Mouse (Mus musculus) forebrain, embryonic 16.5 days (tissue): ENCODE measurements at regions not wholly inside any gene's neighbourhood (a gene's known extent, or its start where the extent isn't known, plus 50 kb on each side); places are given as distances from the start of the nearest gene placed in this dataset.

Source experiments
- ATAC-seq: fragments of 200-750 bp; cut with Nextera tagmentation; 2 replicates; pipeline ENCODE4 v1.8.0; 2017; ENCODE audit warnings: mild to moderate bottlenecking, moderate library complexity
- H3K27ac ChIP-seq: fragments of 300-500 bp; sonication (generic); 2 replicates; pipeline ENCODE4 v1.5.1; 2014; ENCODE audit warnings: low read length, control low read depth
- H3K27me3 ChIP-seq: fragments of 300-500 bp; sonication (generic); replicated peaks from 2 replicates; pipeline ENCODE4 v1.6.1; 2014; ENCODE audit warnings: low read length; ENCODE audit not compliant: control insufficient read depth, insufficient read depth
- H3K36me3 ChIP-seq: fragments of 300-500 bp; sonication (generic); 2 replicates; pipeline ENCODE4 v1.6.1; 2014; ENCODE audit not compliant: control insufficient read depth, insufficient read depth
- H3K4me1 ChIP-seq: fragments of 300-500 bp; sonication (generic); replicated peaks from 2 replicates; pipeline ENCODE4 v1.6.1; 2014; ENCODE audit warnings: low read length; ENCODE audit not compliant: control insufficient read depth, insufficient read depth
- H3K4me2 ChIP-seq: fragments of 300-500 bp; sonication (generic); 2 replicates; pipeline ENCODE4 v1.6.1; 2014; ENCODE audit warnings: mild to moderate bottlenecking, low read length, control low read depth
- H3K4me3 ChIP-seq: fragments of 300-500 bp; sonication (generic); replicated peaks from 2 replicates; pipeline ENCODE4 v1.5.1; 2014; ENCODE audit warnings: mild to moderate bottlenecking, low read length, control low read depth
- H3K9ac ChIP-seq: fragments of 300-500 bp; sonication (generic); replicated peaks from 2 replicates; pipeline ENCODE4 v1.6.1; 2014; ENCODE audit warnings: low read depth, low read length, control low read depth
- H3K9me3 ChIP-seq: fragments of 300-500 bp; sonication (generic); 2 replicates; pipeline ENCODE4 v1.6.1; 2016; ENCODE audit warnings: low read length; ENCODE audit not compliant: control insufficient read depth
- WGBS: fragments of 180-500 bp; shearing (Covaris S2); extraction: QIAGEN DNeasy Blood & Tissue Kit; methylation state at CpG from one replicate; pipeline ENCODE4 v1.1.7; 2014; 5-methylcytosine and 5-hydroxymethylcytosine counted together

- no peaks in the 10 kb centered on the region for H3K9me3 ChIP-seq
- no peak overlapping the region for H3K27ac ChIP-seq
- 89% methylated on average over 8 of the region's 8 CpGs for WGBS
- ATAC-seq: no peak
- no peak overlapping the region for H3K4me2 ChIP-seq
- no peak overlapping the region for H3K4me3 ChIP-seq
- no peaks in the 10 kb centered on the region for H3K27me3 ChIP-seq
- H3K36me3 ChIP-seq: no peaks in the 10 kb centered on the region
- no peak overlapping the region for H3K9ac ChIP-seq
- no peaks in the 10 kb centered on the region for H3K4me1 ChIP-seq
Measured at GRCm38 (mm10) chr4:47746498-47747190, 272.2 kb downstream of the Sec61b start.

DNA sequence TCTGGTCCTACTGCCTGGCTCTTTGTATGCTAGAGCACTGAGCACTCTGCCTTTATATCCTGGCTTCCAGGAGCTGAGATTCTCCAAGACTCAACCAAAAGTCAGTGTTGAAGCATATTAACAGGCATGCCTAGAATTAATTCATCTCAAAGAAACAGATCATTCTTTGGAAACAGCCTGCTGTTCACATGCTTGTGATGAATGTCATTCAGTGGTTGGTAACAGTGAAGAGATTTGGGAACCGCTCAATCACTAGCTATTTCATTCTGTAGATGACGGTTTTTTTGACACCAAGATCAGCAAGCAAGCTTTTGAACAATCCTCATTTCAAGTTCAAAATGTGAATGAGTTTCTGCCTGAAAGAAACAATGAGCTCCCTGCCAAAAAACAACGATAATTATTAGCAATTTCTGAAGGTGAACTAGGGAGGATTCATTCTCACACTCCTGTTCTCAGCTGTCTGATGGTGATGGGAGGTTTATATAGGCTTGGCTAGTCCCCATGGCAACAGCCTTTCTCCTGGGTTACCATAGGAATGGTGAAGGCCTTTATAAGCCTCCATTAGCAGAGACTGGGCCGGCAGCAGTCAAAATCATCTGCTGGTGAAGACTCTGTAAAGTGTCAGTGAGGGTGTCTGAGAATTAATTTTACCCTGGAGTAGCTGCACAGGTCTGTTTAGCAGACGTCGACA, 272.6 kb upstream of the Nr4a3 start:
- Histone ChIP-seq H3K27me3 (no peaks in the 10 kb centered on the region), H3K36me3 (no peaks in the 10 kb centered on the region), H3K9ac (no peak overlapping the region), H3K9me3 (no peaks in the 10 kb centered on the region), H3K4me2 (no peak overlapping the region), H3K4me3 (no peak overlapping the region), H3K27ac (peak overlapping the region; percentile 60; the same call in 1 of the 2 replicates), H3K4me1 (0 out of 2 replicates have a peak, but pooled peaks cover 6% of the 10 kb centered on the region)
- ATAC-seq: peak; percentile 96
- 32% methylated on average over 6 of the region's 6 CpGs for WGBS

DNA sequence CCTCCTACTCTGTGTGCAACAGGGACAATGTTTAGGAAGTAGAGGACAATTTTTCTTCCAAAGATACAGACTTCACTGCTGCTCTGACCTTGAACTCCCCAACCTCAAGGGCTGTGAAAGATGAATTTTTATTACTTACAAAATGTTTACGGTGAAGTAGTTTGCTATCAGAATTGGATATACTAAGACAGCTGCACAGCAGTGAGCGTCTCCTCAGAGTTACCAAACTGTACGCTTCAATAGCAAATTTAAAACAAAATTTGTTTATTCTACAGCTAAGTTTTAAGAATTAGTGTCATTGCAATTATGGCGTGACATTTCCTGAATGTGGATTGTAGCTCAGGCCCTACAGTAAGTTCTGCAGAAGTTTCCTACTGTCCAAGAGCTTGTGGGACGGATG, 270.3 kb upstream of the Nr4a3 start:
- WGBS: 93% methylated on average over 5 of the region's 5 CpGs
- Histone ChIP-seq H3K36me3 (no peaks in the 10 kb centered on the region), H3K27ac (no peak overlapping the region), H3K4me3 (no peak overlapping the region), H3K4me2 (no peak overlapping the region), H3K9me3 (no peaks in the 10 kb centered on the region), H3K4me1 (0 out of 2 replicates have a peak, but pooled peaks cover 6% of the 10 kb centered on the region), H3K9ac (no peak overlapping the region), H3K27me3 (no peaks in the 10 kb centered on the region)
- ATAC-seq: no peak

- no peak for ATAC-seq
- WGBS: 95% methylated on average over 4 of the region's 4 CpGs
- Histone ChIP-seq H3K9ac (no peak overlapping the region), H3K27me3 (no peaks in the 10 kb centered on the region), H3K4me3 (no peak overlapping the region), H3K36me3 (no peaks in the 10 kb centered on the region), H3K4me2 (no peak overlapping the region), H3K27ac (no peak overlapping the region), H3K4me1 (no peaks in the 10 kb centered on the region), H3K9me3 (no peaks in the 10 kb centered on the region)
Measured at GRCm38 (mm10) chr4:47781039-47781438, 263.9 kb upstream of the Nr4a3 start.

DNA sequence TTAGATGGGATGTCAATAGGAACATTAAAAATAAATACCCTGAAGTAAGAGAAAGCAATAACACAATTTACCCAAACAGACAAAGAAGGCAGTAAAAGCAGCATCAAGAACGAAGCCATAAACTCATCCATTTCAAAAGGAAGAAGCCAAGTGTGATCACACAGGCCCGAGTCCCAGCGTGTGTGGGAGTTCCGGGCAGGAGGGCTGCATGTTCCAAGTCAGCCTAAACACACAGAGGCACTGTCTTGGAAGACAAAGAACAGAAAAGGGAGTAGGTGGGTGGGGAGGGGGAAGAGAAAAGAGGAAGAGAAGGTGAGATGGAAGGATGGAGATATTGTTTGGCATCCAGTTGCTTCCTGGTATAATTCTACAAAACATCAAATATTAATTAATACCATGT, 248.0 kb upstream of the Nr4a3 start:
- Histone ChIP-seq H3K4me3 (no peak overlapping the region), H3K9ac (no peak overlapping the region), H3K27me3 (no peaks in the 10 kb centered on the region), H3K4me1 (no peaks in the 10 kb centered on the region), H3K4me2 (no peak overlapping the region), H3K27ac (no peak overlapping the region), H3K9me3 (no peaks in the 10 kb centered on the region), H3K36me3 (no peaks in the 10 kb centered on the region)
- 88% methylated on average over 4 of the region's 4 CpGs for WGBS
- ATAC-seq: no peak

DNA sequence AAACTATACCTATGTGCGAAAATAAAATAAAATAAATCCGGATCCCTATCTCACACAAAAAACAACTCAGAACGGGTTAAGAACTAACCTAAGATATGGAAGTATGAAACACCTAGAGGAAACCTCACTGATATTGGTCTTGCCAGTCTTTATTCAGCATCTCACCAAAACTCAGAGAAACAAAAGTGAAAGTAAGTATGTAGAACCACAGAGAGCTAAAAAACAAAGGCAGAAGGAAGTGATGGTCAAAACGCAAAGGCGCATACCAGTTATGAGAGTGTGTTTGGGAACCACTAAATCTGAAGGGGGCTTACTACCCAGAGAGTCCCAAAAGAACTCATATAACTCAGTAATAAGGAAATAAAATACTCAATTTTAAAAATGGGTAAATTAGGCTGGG, 245.8 kb upstream of the Nr4a3 start:
- H3K27ac ChIP-seq: no peak overlapping the region
- H3K4me3 ChIP-seq: no peak overlapping the region
- no peaks in the 10 kb centered on the region for H3K36me3 ChIP-seq
- no peak overlapping the region for H3K9ac ChIP-seq
- no peak for ATAC-seq
- no peaks in the 10 kb centered on the region for H3K4me1 ChIP-seq
- no peaks in the 10 kb centered on the region for H3K27me3 ChIP-seq
- 95% methylated on average over 5 of the region's 5 CpGs for WGBS
- no peak overlapping the region for H3K4me2 ChIP-seq
- no peaks in the 10 kb centered on the region for H3K9me3 ChIP-seq

GRCm38 (mm10) chr4:47803111-47803510, 241.8 kb upstream of the Nr4a3 start:
- no peak overlapping the region for H3K4me2 ChIP-seq
- no peak overlapping the region for H3K4me3 ChIP-seq
- H3K4me1 ChIP-seq: no peaks in the 10 kb centered on the region
- H3K9ac ChIP-seq: no peak overlapping the region
- H3K9me3 ChIP-seq: no peaks in the 10 kb centered on the region
- H3K27ac ChIP-seq: no peak overlapping the region
- ATAC-seq: no peak
- 87% methylated on average over 3 of the region's 3 CpGs for WGBS
- no peaks in the 10 kb centered on the region for H3K36me3 ChIP-seq
- H3K27me3 ChIP-seq: no peaks in the 10 kb centered on the region

- WGBS: 8% methylated on average over 3 of the region's 3 CpGs
- Histone ChIP-seq H3K36me3 (no peaks in the 10 kb centered on the region), H3K27ac (no peak overlapping the region), H3K4me1 (no peaks in the 10 kb centered on the region), H3K9me3 (no peaks in the 10 kb centered on the region), H3K4me3 (no peak overlapping the region), H3K27me3 (no peaks in the 10 kb centered on the region), H3K9ac (no peak overlapping the region), H3K4me2 (no peak overlapping the region)
- ATAC-seq: no peak
Measured at GRCm38 (mm10) chr4:47807877-47808276, 237.1 kb upstream of the Nr4a3 start.

DNA sequence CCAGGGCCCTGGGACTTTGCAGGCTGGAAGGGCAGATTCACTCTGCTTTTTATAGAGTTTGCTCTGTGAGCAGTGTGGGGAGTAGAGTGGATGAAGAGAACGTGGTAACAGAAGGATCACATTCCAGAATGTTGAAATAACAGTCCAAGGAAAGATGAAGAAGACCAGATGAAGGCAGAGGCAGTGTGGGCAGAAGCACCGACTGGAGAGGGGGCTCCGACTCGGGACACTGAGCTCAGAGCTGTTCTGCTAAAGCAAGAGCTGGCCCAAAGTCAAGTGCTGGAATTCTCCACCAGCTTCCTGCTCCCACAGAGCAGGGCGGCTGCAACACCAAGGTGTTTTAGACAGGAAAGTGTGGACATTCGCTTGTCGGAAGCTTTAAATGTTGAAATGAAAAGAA, 230.9 kb upstream of the Nr4a3 start:
- no peaks in the 10 kb centered on the region for H3K36me3 ChIP-seq
- H3K4me1 ChIP-seq: 0 out of 2 replicates have a peak, but pooled peaks cover 2% of the 10 kb centered on the region
- no peak overlapping the region for H3K9ac ChIP-seq

More for the DNA sequence above, 230.9 kb upstream of the Nr4a3 start:
- Histone ChIP-seq H3K27ac (no peak overlapping the region), H3K4me2 (no peak overlapping the region), H3K9me3 (no peaks in the 10 kb centered on the region), H3K27me3 (no peaks in the 10 kb centered on the region), H3K4me3 (no peak overlapping the region)
- WGBS: 73% methylated on average over 7 of the region's 7 CpGs
- no peak for ATAC-seq
